In genomic region chr11:5862394-5863105, GRCm38 (mm10) we compare ENCODE assay signal across 9 mouse cellular contexts. TPM values are rescaled to one million over a fixed set of nuclear protein-coding genes. Genes with fewer than 3 reads are reported as not detected.
DNase-seq lines count a peak whose midpoint lies in the region; TF ChIP-seq lines count a peak whose summit lies in the region.
"Had no signal": no experiment of that assay in that cellular context is flagged by ENCODE, and none has a peak within 500 bp of the region (broad histone marks: within the 10 kb centered on the region; RNA-seq: fewer than 3 reads in every experiment).

No protein-coding gene starts in this region.

- intact Hi-C loops in left cerebral cortex, postnatal 25 days (cut with DNase I): no loop called here

- no peak for TF ChIP-seq POLR2A in testis, adult 2 months (IDR thresholded peaks at IDR 0.05; ENCODE audit: control insufficient read depth, low read depth, low read length)

- TF ChIP-seq CTCF in testis, adult 2 months (IDR thresholded peaks at IDR 0.05; ENCODE audit: control insufficient read depth, insufficient read depth, insufficient replicate concordance, low read depth, low read length): no peak

- no peak overlapping the region for H3K27ac ChIP-seq in testis, adult 2 months (ENCODE audit: control insufficient read depth, insufficient read depth, low read depth, low read length)

- peak overlapping the region; percentile 67 for H3K4me3 ChIP-seq in testis, adult 2 months (ENCODE audit: control insufficient read depth, low read depth, low read length)

- H3K36me3 ChIP-seq in testis, adult 2 months (ENCODE audit: control insufficient read depth, insufficient read depth, low read length): no peaks in the 10 kb centered on the region

- no peaks in the 10 kb centered on the region for H3K27me3 ChIP-seq in testis, adult 2 months (ENCODE audit: control insufficient read depth, insufficient read depth, low read length)

- H3K4me1 ChIP-seq in testis, adult 2 months (ENCODE audit: control insufficient read depth, insufficient read depth, low read length): peaks cover 8% of the 10 kb centered on the region

- no peak for DNase-seq in testis, postnatal 10 days (ENCODE audit: low spot score)
- peak; percentile 86 for DNase-seq in fibroblast of lung, adult 2 months (ENCODE audit: low read depth)
- DNase-seq in kidney, adult 8-10 months: peak; percentile 50 to 84
- peak; percentile 59 for DNase-seq in mesoderm, embryonic 11.5 days (ENCODE audit: low read depth, low spot score)
- no peak for DNase-seq in left cerebral cortex, postnatal 25 days (ENCODE audit: low spot score in 2 of 2)
- DNase-seq in layer of hippocampus, postnatal 25 days (ENCODE audit: extremely low spot score in 1 of 2, low spot score in 1 of 2): no peak
- no peak for DNase-seq in spleen, adult 18-20 months

RNA-seq across cellular contexts. Expression of gene Aebp1, which starts 0.8 kb away (rescaled TPM):
- 5.9 and 8.6 TPM in 2 replicates for polyA plus RNA-seq in testis, adult 2 months (2012; rRNA removed)
- total RNA-seq in left cerebral cortex, postnatal 25 days (2021): 10 to 100 TPM; 13.2 to 16.0 TPM
- 1 to 10 TPM; 6.0 to 6.1 TPM for total RNA-seq in layer of hippocampus, postnatal 25 days (2021)
- total RNA-seq: neutrophil, adult 5-6 weeks had no signal

RNA-seq across cellular contexts. Expression of gene Pold2, which starts 15.5 kb away (rescaled TPM):
- 88.8 and 109 TPM in 2 replicates for polyA plus RNA-seq in testis, adult 2 months (2012; rRNA removed)
- total RNA-seq in left cerebral cortex, postnatal 25 days (2021): 10 to 100 TPM; 20.1 to 20.2 TPM
- 10 to 100 TPM; 21.2 to 21.9 TPM for total RNA-seq in layer of hippocampus, postnatal 25 days (2021)

RNA-seq across cellular contexts. Expression of gene Polm, which starts 24.7 kb away (rescaled TPM):
- polyA plus RNA-seq in testis, adult 2 months (2012; rRNA removed): 2.3 and 3.0 TPM in 2 replicates
- total RNA-seq in left cerebral cortex, postnatal 25 days (2021): 10 to 100 TPM in 1 of 2 experiments, 1 to 10 TPM in 1; 9.7 to 10.9 TPM
- total RNA-seq in layer of hippocampus, postnatal 25 days (2021): 10 to 100 TPM; 10.0 to 14.5 TPM

RNA-seq across cellular contexts. Expression of gene Myl7, which starts 36.0 kb away (rescaled TPM):
- polyA plus RNA-seq in testis, adult 2 months (2012; rRNA removed): 0.43 TPM in 1 of 2 replicates, not detected in the other
- total RNA-seq in left cerebral cortex, postnatal 25 days (2021): not detected
- not detected for total RNA-seq in layer of hippocampus, postnatal 25 days (2021)
- total RNA-seq: neutrophil, adult 5-6 weeks had no signal

RNA-seq across cellular contexts. Expression of gene Pgam2, which starts 59.0 kb away (rescaled TPM):
- 1,767 and 1,838 TPM in 2 replicates for polyA plus RNA-seq in testis, adult 2 months (2012; rRNA removed)
- total RNA-seq in left cerebral cortex, postnatal 25 days (2021): 10 to 100 TPM in 1 of 2 experiments, 1 to 10 TPM in 1; 9.2 to 12.0 TPM
- 10 to 100 TPM; 16.4 to 17.2 TPM for total RNA-seq in layer of hippocampus, postnatal 25 days (2021)

Comparison
In these comparisons a context has a peak if more than half of its experiments do, and no peak if none do; other contexts are left out.
1. DNase-seq: peak in fibroblast of lung, adult 2 months (single experiment), kidney, adult 8-10 months (2 of 2) and mesoderm, embryonic 11.5 days (single experiment); none in testis, postnatal 10 days (single experiment), left cerebral cortex, postnatal 25 days (0 of 2), layer of hippocampus, postnatal 25 days (0 of 2) and spleen, adult 18-20 months (0 of 2).